Mouse (Mus musculus) bone marrow, adult 2 months (tissue): ENCODE data around the gene Armc2. TPM values are rescaled to one million over a fixed set of nuclear protein-coding genes. Genes with fewer than 3 reads are reported as not detected.
A peak's percentile ranks its signal among the peaks of the same experiment; 100 is the strongest.
"Not testable (repeated sequence)": the region's sequence is repeated elsewhere in the genome, so short reads cannot be mapped to it uniquely, and the experiment has no call there.

Source experiments
- H3K27ac ChIP-seq: fragments of 200-500 bp; 2 replicates; pipeline ENCODE4 v1.5.1; 2012; ENCODE audit warnings: low read depth, mild to moderate bottlenecking, control low read depth, inconsistent platforms, low read length; ENCODE audit not compliant: control insufficient read depth, poor library complexity, insufficient read depth
- H3K4me1 ChIP-seq: fragments of 200-500 bp; 2 replicates; pipeline ENCODE4 v1.6.1; 2011; ENCODE audit warnings: low read length; ENCODE audit not compliant: control insufficient read depth, insufficient read depth
- H3K4me3 ChIP-seq: fragments of 200-500 bp; replicated peaks from 2 replicates; pipeline ENCODE3; 2011; ENCODE audit warnings: mild to moderate bottlenecking, low read depth, low read length, control low read depth; ENCODE audit not compliant: control insufficient read depth
- CTCF ChIP-seq: fragments of 200-500 bp; IDR thresholded peaks from 2 replicates; pipeline ENCODE4 v1.5.1; 2011; ENCODE audit warnings: low read length, control low read depth; ENCODE audit not compliant: control insufficient read depth, insufficient read depth
- POLR2A ChIP-seq: fragments of 200-500 bp; IDR thresholded peaks from 2 replicates; pipeline ENCODE4 v1.6.1; 2011; ENCODE audit warnings: low read depth, mild to moderate bottlenecking, control low read depth, low read length, borderline replicate concordance; ENCODE audit not compliant: control insufficient read depth
- WGBS: fragments of 180-500 bp; shearing (Covaris S2); methylation state at CpG from one replicate; pipeline ENCODE4 v1.1.7; 2018; 5-methylcytosine and 5-hydroxymethylcytosine counted together
- polyA plus RNA-seq: library from polyadenylated mRNA; stranded (reverse); fragments of >200 nt; gene quantifications from 2 replicates; pipeline ENCODE4 v1.2.4, GENCODE M21; 2011; ENCODE audit warnings: low replicate concordance; ENCODE audit not compliant: missing spikeins, insufficient read depth, insufficient read length

Armc2 gene
- polyA plus RNA-seq, 1 experiment: 0.30 TPM

DNA sequence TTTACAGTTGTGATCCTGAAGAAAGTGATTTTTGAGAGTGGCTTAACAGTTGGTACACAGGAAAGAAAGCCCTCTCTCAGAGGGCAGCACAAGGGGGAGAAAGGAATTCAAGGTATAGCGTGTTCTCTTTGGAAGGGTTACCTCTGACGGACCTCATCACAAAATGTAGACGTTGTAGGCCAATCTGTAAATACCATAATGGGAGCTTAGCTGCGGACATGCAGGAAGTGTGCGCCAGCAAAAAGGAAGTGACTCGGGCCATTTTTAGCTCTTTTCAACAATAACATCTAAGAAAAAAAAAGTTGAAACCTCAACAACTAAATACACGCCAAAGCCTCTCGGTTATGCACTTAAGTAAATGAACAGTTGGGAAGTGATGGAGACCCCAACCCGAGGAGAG, 45.6 kb downstream of the Armc2 start:
- 3% methylated on average over 9 of the region's 9 CpGs for WGBS
- peak overlapping the region; percentile 57; the same call in 1 of the 2 replicates for H3K27ac ChIP-seq
- H3K4me3 ChIP-seq: no peak overlapping the region
- H3K4me1 ChIP-seq: peaks cover 2% of the 10 kb centered on the region; the same call in 1 of the 2 replicates
- no peak for TF ChIP-seq POLR2A

DNA sequence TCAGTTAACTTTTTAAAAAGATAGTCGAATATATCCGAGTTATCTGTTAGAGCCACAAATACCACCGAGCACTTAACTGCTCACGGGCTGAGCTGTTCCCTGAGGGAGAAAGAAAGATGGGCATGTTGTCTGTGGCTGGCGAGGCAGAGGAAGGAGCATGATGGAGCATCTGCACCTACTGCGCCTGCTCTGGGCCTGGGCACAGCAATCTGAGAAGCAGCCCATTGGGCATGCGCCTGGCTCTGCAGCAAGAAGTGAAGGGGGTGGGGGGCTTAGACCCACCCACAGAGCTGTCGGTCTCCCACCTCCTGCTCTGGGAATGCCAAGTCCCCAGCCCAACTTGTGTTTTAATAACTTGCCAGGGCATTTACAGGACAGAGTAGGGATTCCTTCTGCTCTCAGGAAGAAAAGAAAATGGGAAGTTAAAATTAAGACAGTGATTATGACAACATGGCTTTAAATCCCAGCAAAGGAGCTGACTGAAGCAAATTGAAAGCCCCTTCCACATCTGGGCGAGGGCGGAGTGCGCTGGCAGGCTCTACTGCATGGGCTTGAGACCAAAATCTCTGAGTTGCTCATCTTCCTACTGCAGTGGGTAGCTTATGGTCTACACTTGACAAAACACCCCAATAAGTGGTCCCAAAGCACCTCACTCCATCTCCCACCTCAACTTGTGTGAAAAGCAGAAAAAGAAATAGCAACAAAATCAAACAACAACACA, 50.2 kb downstream of the Armc2 start:
- no peak for TF ChIP-seq POLR2A
- no peak for TF ChIP-seq CTCF

GRCm38 (mm10) chr10:41962725-41963124, 55.5 kb downstream of the Armc2 start:
- Histone ChIP-seq H3K27ac (no peak overlapping the region), H3K4me3 (no peak overlapping the region), H3K4me1 (no peaks in the 10 kb centered on the region)
- TF ChIP-seq CTCF (no peak), POLR2A (no peak)
- 69% methylated on average over 4 of the region's 4 CpGs for WGBS

More for the DNA sequence above, 50.2 kb downstream of the Armc2 start:
- H3K4me1 ChIP-seq: no peaks in the 10 kb centered on the region
- WGBS: 68% methylated on average over 11 of the region's 11 CpGs
- H3K27ac ChIP-seq: no peak overlapping the region
- no peak overlapping the region for H3K4me3 ChIP-seq

DNA sequence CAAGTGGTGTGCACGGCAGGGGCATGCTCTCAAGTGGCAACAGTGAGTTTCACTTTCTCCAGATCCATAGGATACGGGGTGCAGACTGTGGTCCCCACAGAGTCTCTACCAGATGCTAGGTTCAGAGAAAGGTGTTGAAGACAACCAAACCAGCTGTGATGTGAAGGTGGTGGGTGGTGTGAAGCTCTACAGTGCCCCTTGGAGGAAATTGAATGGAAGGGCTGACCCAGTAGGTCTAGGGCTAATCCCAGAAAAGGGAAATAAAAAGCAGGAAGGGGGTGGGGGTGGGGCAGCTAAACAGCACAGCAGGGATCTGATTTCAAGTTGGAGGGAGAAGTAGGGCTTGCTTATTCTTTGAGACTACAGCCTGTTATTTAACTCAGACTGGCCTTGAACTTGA, 58.4 kb downstream of the Armc2 start:
- TF ChIP-seq POLR2A: no peak
- no peak for TF ChIP-seq CTCF
- WGBS: 35% methylated on average over 2 of the region's 2 CpGs
- Histone ChIP-seq H3K4me3 (no peak overlapping the region), H3K27ac (no peak overlapping the region), H3K4me1 (no peaks in the 10 kb centered on the region)

- Histone ChIP-seq H3K27ac (no peak overlapping the region), H3K4me1 (no peaks in the 10 kb centered on the region), H3K4me3 (no peak overlapping the region)
- TF ChIP-seq POLR2A: no peak
- TF ChIP-seq CTCF: no peak
- WGBS: 86% methylated on average over 19 of the region's 19 CpGs
These were observed 59.5 kb downstream of the Armc2 start for GRCm38 (mm10) chr10:41958677-41959274.

DNA sequence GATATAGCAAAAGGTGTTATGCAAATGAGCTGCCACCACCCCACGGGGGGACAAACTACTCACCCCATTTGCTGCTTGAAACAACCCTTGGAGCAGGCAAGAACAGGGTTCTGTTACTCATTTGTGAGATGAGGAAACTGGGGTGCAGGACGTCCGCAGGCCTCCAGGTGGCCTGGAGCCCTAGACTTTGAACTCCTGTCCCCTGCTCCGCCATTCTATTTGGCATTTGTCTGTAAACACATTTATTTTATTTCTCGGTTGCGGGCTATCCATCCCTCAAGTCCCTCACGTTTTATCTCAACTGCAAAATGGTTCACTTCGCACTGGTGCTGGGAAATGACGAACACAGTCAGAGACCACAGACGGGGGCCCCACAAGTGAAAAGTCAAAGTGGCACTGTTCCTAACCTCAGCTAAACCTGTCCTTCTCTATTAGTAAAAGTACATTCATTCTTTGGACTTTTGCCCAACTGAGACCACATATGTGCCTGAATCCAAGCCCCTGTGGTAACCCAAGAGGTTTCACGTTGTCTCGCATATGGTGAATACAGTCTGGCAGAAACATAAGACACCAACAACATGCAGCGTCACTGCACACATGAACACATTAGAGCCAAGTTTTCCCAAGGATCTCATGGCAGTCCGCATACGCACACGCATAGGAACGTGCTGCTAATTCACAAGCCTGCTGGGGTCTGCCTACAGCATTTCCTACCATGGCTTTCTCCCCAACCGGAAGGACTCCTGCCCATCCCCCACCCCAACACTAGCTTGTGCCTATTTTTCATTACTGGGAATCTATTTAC, 60.6 kb downstream of the Armc2 start:
- no peak for TF ChIP-seq CTCF
- no peak for TF ChIP-seq POLR2A
- Histone ChIP-seq H3K4me3 (no peak overlapping the region), H3K27ac (no peak overlapping the region), H3K4me1 (peaks cover 2% of the 10 kb centered on the region; the same call in 1 of the 2 replicates)
- WGBS: 55% methylated on average over 18 of the region's 18 CpGs

- Histone ChIP-seq H3K27ac (no peak overlapping the region), H3K4me3 (no peak overlapping the region), H3K4me1 (peaks cover 2% of the 10 kb centered on the region; the same call in 1 of the 2 replicates)
- TF ChIP-seq POLR2A: no peak
- 62% methylated on average over 5 of the region's 5 CpGs for WGBS
These were observed 64.7 kb downstream of the Armc2 start for GRCm38 (mm10) chr10:41953528-41953864.

GRCm38 (mm10) chr10:41952850-41953527, 65.3 kb downstream of the Armc2 start:
- Histone ChIP-seq H3K4me1 (peaks cover 2% of the 10 kb centered on the region; the same call in 1 of the 2 replicates), H3K4me3 (no peak overlapping the region), H3K27ac (no peak overlapping the region)
- WGBS: 89% methylated on average over 14 of the region's 14 CpGs
- TF ChIP-seq POLR2A (no peak), CTCF (no peak)

GRCm38 (mm10) chr10:41952354-41952753, 65.9 kb downstream of the Armc2 start:
- not testable (repeated sequence) for H3K27ac ChIP-seq, H3K4me1 ChIP-seq
- 88% methylated on average over 10 of the region's 10 CpGs for WGBS

More at GRCm38 (mm10) chr10:41952354-41952753, 65.9 kb downstream of the Armc2 start:
- not testable (repeated sequence) for H3K4me3 ChIP-seq
